Mouse (Mus musculus) spleen, adult 2 months (tissue): Measurements from ENCODE around the gene Fgfr2.

Experiments used
- CTCF ChIP-seq: fragments of 200-500 bp; IDR thresholded peaks from 2 replicates; pipeline ENCODE4 v1.5.1; 2011; ENCODE audit warnings: mild to moderate bottlenecking, inconsistent platforms; ENCODE audit not compliant: insufficient read depth, insufficient read length, insufficient replicate concordance; ENCODE audit errors: extremely low read depth
- POLR2A ChIP-seq: fragments of 200-500 bp; IDR thresholded peaks from 2 replicates; pipeline ENCODE4 v1.6.1; 2011; ENCODE audit warnings: low read depth, low read length, inconsistent platforms

DNA sequence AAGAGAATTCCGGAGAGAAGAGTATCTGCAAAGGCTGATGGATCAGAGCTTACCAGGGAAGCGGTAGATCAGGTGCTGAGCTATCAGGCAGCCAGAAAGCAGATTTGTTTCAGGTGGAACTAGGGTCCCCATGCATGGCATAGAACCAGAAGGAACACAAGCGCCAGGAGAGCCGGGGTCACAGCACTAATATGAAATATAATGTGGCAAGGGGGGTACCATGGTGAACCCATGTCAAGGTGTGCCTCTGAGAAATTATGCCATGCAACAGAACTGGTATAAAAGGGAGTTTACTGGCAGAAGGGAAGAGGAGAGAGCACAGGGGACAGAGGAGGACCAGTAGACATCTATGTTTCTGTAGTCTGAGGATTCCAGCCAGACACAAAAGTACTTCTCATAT lies 2188.5 kb downstream of the Fgfr2 start:
- TF ChIP-seq CTCF (no peak), POLR2A (no peak)
